Mouse (Mus musculus): Measurements from ENCODE around the gene Acsl4. TPM values are rescaled to one million over a fixed set of nuclear protein-coding genes. Genes with fewer than 3 reads are reported as not detected.

The Acsl4 gene
- polyA plus RNA-seq, 1 experiment from 2014 or later, result 23.7 TPM

GRCm38 (mm10) chrX:142303456-142303855, 86.9 kb downstream of the Acsl4 start:
- 0 out of 2 replicates have a peak, but pooled peaks cover 2% of the 10 kb centered on the region for H3K4me1 ChIP-seq (ENCODE audit: control insufficient read depth, insufficient read depth, low read length)
- no peak overlapping the region for H3K9ac ChIP-seq (replicated peaks; ENCODE audit: low read length)
- H3K27ac ChIP-seq (replicated peaks; ENCODE audit: low read depth, low read length), result no peak overlapping the region
- no peaks in the 10 kb centered on the region for H3K9me3 ChIP-seq (ENCODE audit: control insufficient read depth, low read length)
- WGBS, result 54% methylated on average over 2 of the region's 2 CpGs
- peaks cover 4% of the 10 kb centered on the region; the same call in 1 of the 2 replicates for H3K27me3 ChIP-seq (ENCODE audit: control insufficient read depth, insufficient read depth, low read length)
- ATAC-seq (ENCODE audit: low FRiP score, low TSS enrichment) (no peak), DNase-seq (no peak)
- no peak overlapping the region for H3K4me3 ChIP-seq (replicated peaks; ENCODE audit: low read depth, low read length)
- H3K36me3 ChIP-seq (ENCODE audit: control insufficient read depth, insufficient read depth, low read length), result no peaks in the 10 kb centered on the region
- no peak overlapping the region for H3K4me2 ChIP-seq (ENCODE audit: low read length)

- no peaks in the 10 kb centered on the region for H3K27me3 ChIP-seq (ENCODE audit: control insufficient read depth, insufficient read depth, low read length)
- H3K4me3 ChIP-seq (replicated peaks; ENCODE audit: low read depth, low read length), result no peak overlapping the region
Observed at GRCm38 (mm10) chrX:142285905-142286304, 104.4 kb downstream of the Acsl4 start.

GRCm38 (mm10) chrX:142276573-142276972, 113.8 kb downstream of the Acsl4 start:
- H3K36me3 ChIP-seq (ENCODE audit: control insufficient read depth, insufficient read depth, low read length), result no peaks in the 10 kb centered on the region
- no peaks in the 10 kb centered on the region for H3K9me3 ChIP-seq (ENCODE audit: control insufficient read depth, low read length)
- H3K27ac ChIP-seq (replicated peaks; ENCODE audit: low read depth, low read length), result no peak overlapping the region
- DNase-seq (no peak), ATAC-seq (ENCODE audit: low FRiP score, low TSS enrichment) (no peak)
- H3K27me3 ChIP-seq (ENCODE audit: control insufficient read depth, insufficient read depth, low read length), result no peaks in the 10 kb centered on the region
- H3K4me2 ChIP-seq (ENCODE audit: low read length), result no peak overlapping the region
- H3K4me1 ChIP-seq (ENCODE audit: control insufficient read depth, insufficient read depth, low read length), result no peaks in the 10 kb centered on the region
- no peak overlapping the region for H3K9ac ChIP-seq (replicated peaks; ENCODE audit: low read length)
- H3K4me3 ChIP-seq (replicated peaks; ENCODE audit: low read depth, low read length), result no peak overlapping the region
- WGBS, result 65% methylated on average over 3 of the region's 3 CpGs

More at GRCm38 (mm10) chrX:142285905-142286304, 104.4 kb downstream of the Acsl4 start:
- Histone ChIP-seq H3K4me1 (ENCODE audit: control insufficient read depth, insufficient read depth, low read length) (no peaks in the 10 kb centered on the region), H3K4me2 (ENCODE audit: low read length) (no peak overlapping the region), H3K9ac (replicated peaks; ENCODE audit: low read length) (no peak overlapping the region), H3K36me3 (ENCODE audit: control insufficient read depth, insufficient read depth, low read length) (no peaks in the 10 kb centered on the region), H3K9me3 (ENCODE audit: control insufficient read depth, low read length) (no peaks in the 10 kb centered on the region), H3K27ac (replicated peaks; ENCODE audit: low read depth, low read length) (no peak overlapping the region)
- 51% methylated on average over 5 of the region's 5 CpGs for WGBS
- ATAC-seq (ENCODE audit: low FRiP score, low TSS enrichment), result no peak
- DNase-seq, result no peak

GRCm38 (mm10) chrX:142276031-142276430, 114.3 kb downstream of the Acsl4 start:
- Histone ChIP-seq H3K4me1 (ENCODE audit: control insufficient read depth, insufficient read depth, low read length) (no peaks in the 10 kb centered on the region), H3K27ac (replicated peaks; ENCODE audit: low read depth, low read length) (no peak overlapping the region), H3K4me3 (replicated peaks; ENCODE audit: low read depth, low read length) (no peak overlapping the region), H3K27me3 (ENCODE audit: control insufficient read depth, insufficient read depth, low read length) (no peaks in the 10 kb centered on the region), H3K9ac (replicated peaks; ENCODE audit: low read length) (no peak overlapping the region), H3K9me3 (ENCODE audit: control insufficient read depth, low read length) (no peaks in the 10 kb centered on the region), H3K4me2 (ENCODE audit: low read length) (no peak overlapping the region), H3K36me3 (ENCODE audit: control insufficient read depth, insufficient read depth, low read length) (no peaks in the 10 kb centered on the region)
- no peak for ATAC-seq (ENCODE audit: low FRiP score, low TSS enrichment)
- no peak for DNase-seq
- 65% methylated on average over 3 of the region's 3 CpGs for WGBS

Other genes starting within 250 kb of the Acsl4 start
- 0.09 and 0.12 TPM in 2 replicates for gene Gucy2f, start 193.6 kb downstream of the Acsl4 start, polyA plus RNA-seq (2014; fragmentation: Nextera tagmentation; extraction: Ambion mirVana)
- gene Nxt2, start 163.8 kb downstream of the Acsl4 start, polyA plus RNA-seq (2014; fragmentation: Nextera tagmentation; extraction: Ambion mirVana), result 19.3 and 21.4 TPM in 2 replicates
- gene Kcne1l, start 84.2 kb downstream of the Acsl4 start, polyA plus RNA-seq (2014; fragmentation: Nextera tagmentation; extraction: Ambion mirVana), result 23.9 and 26.6 TPM in 2 replicates